Mouse (Mus musculus) fibroblast of lung, adult 2 months (primary cell): ENCODE data around the gene Msmb.
A peak's percentile ranks its signal among the peaks of the same experiment; 100 is the strongest.
"Not testable (repeated sequence)": the region's sequence is repeated elsewhere in the genome, so short reads cannot be mapped to it uniquely, and the experiment has no call there.

Source experiments
- DNase-seq: peaks from one replicate; pipeline ENCODE4 v3.0.0-alpha.2; 2011; ENCODE audit warnings: low read depth

Gene Msmb

DNA sequence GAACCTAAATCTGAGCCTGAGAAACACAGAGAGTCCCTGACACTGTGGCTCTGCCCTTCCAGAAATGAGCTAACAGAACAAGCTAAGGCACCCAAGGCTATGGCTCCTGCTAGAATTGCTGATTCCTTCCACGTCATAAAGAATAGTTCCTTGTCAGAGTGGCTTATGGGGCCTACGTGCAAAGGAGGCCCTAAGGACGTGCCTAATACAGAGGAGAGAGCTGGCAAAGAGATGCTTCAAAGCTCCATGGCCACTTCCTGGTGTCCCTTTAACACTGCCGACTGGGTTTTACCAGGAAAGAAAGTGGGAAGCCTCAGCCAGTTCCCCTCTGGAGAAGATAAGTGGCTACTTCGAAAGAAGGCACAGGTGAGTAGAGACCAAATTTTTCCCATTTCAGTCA lies 34.8 kb downstream of the Msmb start:
- DNase-seq = not testable (repeated sequence)

DNA sequence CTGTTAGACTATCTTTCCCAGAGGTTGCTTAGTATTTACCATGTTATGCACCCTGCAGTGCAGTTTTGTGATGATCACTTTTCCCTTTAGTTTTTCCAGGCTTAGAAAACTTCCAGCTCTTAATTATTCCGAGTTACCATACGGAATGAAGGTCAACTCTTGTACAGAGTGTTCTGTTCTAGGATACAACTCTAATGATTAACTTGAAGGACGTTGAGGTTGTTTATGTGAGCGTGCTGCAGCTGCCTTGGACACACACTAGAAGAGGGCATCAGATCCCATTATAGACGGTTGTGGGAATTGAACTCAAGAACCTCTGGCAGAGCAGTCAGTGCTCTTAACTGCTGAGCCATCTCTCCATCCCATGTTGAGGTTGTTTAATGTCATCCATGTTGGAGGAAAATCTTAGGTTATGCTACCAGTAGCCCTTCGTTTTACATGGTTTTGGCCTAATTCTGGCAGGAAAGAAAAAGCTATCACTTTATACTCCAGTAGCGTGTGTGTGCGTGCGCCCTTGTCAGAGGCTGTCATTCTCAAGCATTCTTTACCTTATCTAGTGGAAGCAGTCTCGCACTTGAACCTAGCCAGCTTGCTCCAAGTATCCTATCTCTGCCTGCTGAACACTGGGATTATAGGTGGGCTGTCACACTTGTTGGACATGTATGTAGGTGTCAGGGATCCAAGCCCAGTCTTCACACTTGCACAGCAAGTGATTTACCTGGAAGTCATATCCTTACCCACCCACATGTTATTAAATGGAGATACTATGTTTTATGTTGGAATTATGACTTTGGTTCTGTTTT lies 37.8 kb downstream of the Msmb start:
- no peak for DNase-seq

DNA sequence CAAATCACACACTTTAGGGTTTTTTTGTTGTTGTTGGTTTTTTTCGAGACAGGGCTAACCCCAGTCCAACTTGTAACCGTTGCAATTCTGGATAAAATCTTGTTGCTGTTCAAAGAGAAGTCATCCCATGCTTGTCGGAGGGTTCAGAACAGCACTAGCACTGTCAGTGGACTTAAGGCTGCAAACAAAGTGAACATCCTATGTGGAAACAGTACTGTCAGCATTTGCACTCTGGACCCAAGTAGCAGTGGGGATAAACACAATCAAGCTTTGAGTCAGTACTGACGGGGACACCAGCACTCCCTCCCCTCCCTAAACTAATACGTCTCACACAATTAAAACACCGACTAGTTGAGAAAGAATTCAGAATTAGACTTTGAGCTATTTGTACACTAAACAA lies 39.0 kb downstream of the Msmb start:
- no peak for DNase-seq

DNA sequence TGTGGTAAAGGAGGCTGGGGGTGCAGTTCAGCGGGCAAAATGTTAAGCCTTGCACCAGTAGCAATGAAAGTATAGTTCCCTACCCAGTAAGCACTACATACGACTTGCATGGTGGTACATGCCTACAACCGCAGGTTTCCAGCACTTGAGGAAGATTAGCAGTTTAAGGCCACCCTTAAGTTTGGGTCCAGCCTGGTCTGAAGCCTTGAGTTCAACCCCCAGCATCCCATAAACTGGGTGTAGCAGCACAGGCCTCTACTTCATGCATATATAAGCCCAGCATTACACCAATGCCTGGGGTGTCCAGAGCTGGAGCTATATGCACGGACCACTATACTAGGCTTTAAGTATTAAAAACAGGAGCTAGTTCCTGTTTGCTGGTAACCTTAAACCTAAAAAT lies 42.0 kb downstream of the Msmb start:
- DNase-seq = no peak

DNA sequence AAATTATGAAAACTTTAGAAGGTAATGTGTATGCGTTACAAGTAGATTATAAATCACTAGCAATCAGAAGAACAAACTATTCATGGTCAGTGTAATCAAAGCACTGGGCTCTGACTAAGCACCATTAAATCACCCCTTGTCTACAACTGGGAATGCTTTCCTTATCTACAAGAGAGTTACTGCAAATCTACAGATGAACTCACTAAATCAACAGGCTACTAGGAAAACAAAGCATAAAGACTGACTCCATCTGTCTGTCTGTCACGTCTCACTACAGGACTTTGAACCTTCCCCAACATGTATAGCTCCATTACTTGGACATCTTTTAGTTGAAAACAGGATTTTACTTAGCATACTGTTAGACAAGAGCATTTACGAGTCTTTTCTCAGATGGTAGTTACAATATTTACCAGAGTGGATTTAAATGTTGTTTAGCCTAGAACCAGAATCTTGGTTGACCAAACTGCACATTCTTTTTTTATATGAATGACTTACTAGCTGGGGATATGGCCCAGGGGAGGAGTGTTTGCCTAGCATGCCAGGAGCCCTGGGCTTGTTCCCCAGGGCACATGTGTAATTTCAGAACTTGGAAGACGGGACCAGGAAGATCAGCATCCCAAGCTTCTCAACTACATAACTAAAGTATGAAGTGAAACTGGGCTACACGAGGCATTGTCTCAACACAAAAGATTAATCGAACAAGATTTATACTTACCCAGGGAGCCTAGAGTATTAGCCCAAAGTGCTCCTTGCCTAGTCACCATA lies 49.0 kb downstream of the Msmb start:
- DNase-seq = no peak

DNA sequence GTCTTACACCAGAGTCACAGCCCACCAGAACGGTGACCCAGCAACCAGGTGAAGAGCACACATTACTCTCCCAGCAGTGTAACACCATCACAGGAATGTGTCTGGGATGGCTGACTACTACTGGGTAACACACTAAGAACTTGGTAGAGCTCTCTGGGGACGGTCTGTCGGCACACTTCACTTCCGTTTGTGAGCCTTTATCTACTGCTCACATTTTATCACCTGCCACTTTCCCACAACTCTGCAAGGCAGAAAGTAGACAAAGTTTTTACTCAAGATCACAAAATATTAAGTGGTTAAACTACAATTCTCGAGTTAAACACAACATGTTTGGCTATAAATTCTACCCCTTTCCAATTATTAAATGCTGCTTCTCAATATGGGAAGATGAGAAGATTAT lies 50.1 kb downstream of the Msmb start:
- no peak for DNase-seq

DNA sequence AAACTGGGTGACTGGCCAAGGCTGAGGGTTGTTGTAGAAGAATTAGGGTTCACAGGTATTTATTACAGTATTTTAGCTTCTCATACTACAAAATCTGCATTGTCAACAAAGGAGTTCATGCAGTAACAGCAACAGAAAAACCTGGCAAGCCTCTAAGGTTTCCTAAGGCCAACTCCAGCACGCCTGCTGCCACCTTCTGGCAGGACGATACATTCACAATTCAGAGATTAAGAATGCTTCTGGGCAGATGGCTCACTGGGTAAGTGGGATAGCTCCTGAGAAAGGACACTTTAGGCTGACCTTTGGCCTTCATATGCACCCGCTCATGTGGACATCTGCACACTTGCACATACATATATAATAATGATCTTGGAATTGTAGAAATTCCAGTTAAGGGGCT lies 50.6 kb downstream of the Msmb start:
- DNase-seq = peak; percentile 24

DNA sequence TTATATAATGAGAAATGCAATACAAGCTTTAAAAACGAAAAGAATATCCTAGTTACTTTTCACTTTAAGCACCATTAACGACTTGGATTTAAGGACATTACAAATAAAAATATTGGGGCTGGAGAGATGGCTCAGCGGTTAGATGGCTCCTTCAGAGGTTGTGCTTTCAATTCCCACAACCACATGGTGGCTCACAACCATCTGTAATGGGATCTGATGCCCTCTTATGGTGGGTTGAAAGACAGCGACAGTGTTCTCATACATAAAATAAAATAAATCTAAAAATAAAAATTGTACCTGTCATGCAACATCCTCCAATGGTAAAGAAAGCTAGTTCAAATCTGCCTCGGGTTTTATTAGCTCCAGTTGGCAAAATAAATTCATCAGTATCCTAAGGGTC lies 51.7 kb downstream of the Msmb start:
- DNase-seq = not testable (repeated sequence)

DNA sequence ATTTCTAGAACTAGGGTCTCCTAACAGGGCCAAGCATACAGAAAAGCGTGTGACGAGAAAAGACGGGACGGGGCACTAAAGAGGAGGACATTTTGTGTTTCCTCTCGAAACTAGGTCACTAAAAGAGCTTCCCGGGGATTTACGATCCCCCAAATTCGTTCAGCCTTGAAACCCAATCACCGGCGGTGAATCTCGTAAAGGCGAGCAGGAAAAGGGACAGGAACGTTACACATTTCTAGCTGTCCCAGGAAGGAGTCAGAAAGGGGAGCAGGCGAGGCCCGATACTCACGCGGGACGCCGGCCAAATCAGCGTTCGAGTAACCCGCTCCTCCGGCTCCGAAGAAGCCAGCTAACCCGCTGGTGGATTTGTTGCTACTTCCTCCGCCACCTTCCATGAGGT lies 59.5 kb downstream of the Msmb start:
- DNase-seq = no peak

DNA sequence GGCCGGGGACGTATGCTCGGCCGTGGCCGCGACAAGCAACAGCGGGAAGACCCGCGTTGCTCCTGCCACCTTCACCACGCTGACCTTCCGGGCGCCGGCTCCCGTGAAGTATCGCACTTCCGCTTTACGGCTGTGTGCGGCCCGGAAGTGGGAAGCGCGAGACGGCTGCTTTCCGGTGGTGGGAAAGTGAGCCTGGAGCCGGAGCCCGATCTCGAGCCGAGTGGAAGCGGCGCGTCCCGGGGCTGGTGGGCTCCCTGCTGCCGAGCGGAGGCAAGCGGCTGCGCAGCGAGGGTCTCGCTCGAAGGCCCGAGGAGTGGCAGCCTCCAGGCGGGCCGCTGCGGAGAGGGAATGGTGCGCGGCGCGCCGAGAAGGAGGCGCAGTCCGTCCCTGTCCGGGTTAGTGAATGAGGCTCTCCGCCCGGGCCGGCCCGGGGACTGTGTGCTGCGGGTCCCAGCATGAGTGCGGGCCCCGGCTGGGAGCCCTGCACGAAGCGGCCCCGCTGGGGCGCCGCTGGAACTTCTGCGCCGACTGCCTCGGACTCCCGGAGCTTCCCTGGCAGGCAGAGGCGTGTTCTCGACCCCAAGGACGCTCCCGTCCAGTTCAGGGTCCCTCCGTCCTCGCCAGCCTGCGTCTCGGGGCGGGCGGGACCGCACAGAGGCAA lies 60.1 kb downstream of the Msmb start, which contains the start of the genes Timm23 and Parg:
Gene Timm23, minus strand, starts transcription at position 108 of the 661 bp plus-strand sequence.
Gene Parg, plus strand, starts transcription at position 159 of the 661 bp plus-strand sequence.
- DNase-seq = peak; percentile 43
